Mouse (Mus musculus) olfactory bulb, adult 2 months (tissue): ENCODE data around the gene Zfp385a. TPM values are rescaled to one million over a fixed set of nuclear protein-coding genes. Genes with fewer than 3 reads are reported as not detected.

Experiments
- H3K27ac ChIP-seq: fragments of 200-500 bp; 2 replicates; pipeline ENCODE4 v1.5.1; 2012; ENCODE audit warnings: low read depth, low read length; ENCODE audit not compliant: insufficient read depth
- H3K4me1 ChIP-seq: fragments of 200-500 bp; 2 replicates; pipeline ENCODE4 v1.6.1; 2012; ENCODE audit warnings: low read length; ENCODE audit not compliant: control insufficient read depth, insufficient read depth
- H3K4me3 ChIP-seq: fragments of 200-500 bp; 2 replicates; pipeline ENCODE4 v1.5.1; 2012; ENCODE audit warnings: mild to moderate bottlenecking, low read depth, low read length, moderate library complexity; ENCODE audit not compliant: insufficient read depth
- CTCF ChIP-seq: fragments of 200-500 bp; IDR thresholded peaks from 2 replicates; pipeline ENCODE4 v1.5.1; 2012; ENCODE audit warnings: low read depth, mild to moderate bottlenecking, low read length, moderate library complexity; ENCODE audit not compliant: insufficient read depth
- POLR2A ChIP-seq: fragments of 200-500 bp; IDR thresholded peaks from 2 replicates; pipeline ENCODE4 v1.6.1; 2012; ENCODE audit warnings: mild to moderate bottlenecking, low read depth, low read length, moderate library complexity; ENCODE audit not compliant: insufficient read depth
- WGBS: fragments of 180-500 bp; shearing (Covaris S2); methylation state at CpG from one replicate; pipeline ENCODE4 v1.1.7; 2018; 5-methylcytosine and 5-hydroxymethylcytosine counted together
- polyA plus RNA-seq: library from polyadenylated mRNA; stranded (reverse); fragments of >200 nt; gene quantifications from 2 replicates; pipeline ENCODE4 v1.2.4, GENCODE M21; 2012; ENCODE audit warnings: low replicate concordance; ENCODE audit not compliant: missing spikeins, insufficient read depth, insufficient read length

Gene Zfp385a
- polyA plus RNA-seq, 1 experiment, result not detected

GRCm38 (mm10) chr15:103358278-103359121 lies 18.6 kb upstream of the Zfp385a start:
- Histone ChIP-seq H3K4me1 (peaks cover 7% of the 10 kb centered on the region), H3K27ac (no peak overlapping the region), H3K4me3 (no peak overlapping the region)
- TF ChIP-seq CTCF (no peak), POLR2A (no peak)
- 34% methylated on average over 4 of the region's 4 CpGs for WGBS

- no peak for TF ChIP-seq POLR2A
- no peak for TF ChIP-seq CTCF
- WGBS, result 72% methylated on average over 4 of the region's 4 CpGs
- Histone ChIP-seq H3K27ac (no peak overlapping the region), H3K4me1 (peaks cover 7% of the 10 kb centered on the region), H3K4me3 (no peak overlapping the region)
These were observed 17.9 kb upstream of the Zfp385a start for GRCm38 (mm10) chr15:103357817-103358216.

GRCm38 (mm10) chr15:103356130-103356529 lies 16.2 kb upstream of the Zfp385a start:
- no peak for TF ChIP-seq POLR2A
- TF ChIP-seq CTCF, result no peak
- 90% methylated on average over 4 of the region's 4 CpGs for WGBS
- no peak overlapping the region for H3K4me3 ChIP-seq
- H3K27ac ChIP-seq, result no peak overlapping the region
- H3K4me1 ChIP-seq, result peaks cover 7% of the 10 kb centered on the region

- no peak overlapping the region for H3K27ac ChIP-seq
- H3K4me3 ChIP-seq, result no peak overlapping the region
- peaks cover 7% of the 10 kb centered on the region for H3K4me1 ChIP-seq
- TF ChIP-seq CTCF, result no peak
- TF ChIP-seq POLR2A, result no peak
- 76% methylated on average over 4 of the region's 4 CpGs for WGBS
These were observed 15.5 kb upstream of the Zfp385a start for GRCm38 (mm10) chr15:103355420-103355819.

- TF ChIP-seq CTCF (no peak), POLR2A (no peak)
- Histone ChIP-seq H3K4me3 (no peak overlapping the region), H3K27ac (no peak overlapping the region), H3K4me1 (peaks cover 7% of the 10 kb centered on the region)
- WGBS, result 100% methylated on average over 2 of the region's 2 CpGs
These were observed 14.8 kb upstream of the Zfp385a start for GRCm38 (mm10) chr15:103354690-103355089.

- peaks cover 3% of the 10 kb centered on the region for H3K4me1 ChIP-seq
- WGBS, result 96% methylated on average over 11 of the region's 11 CpGs
- no peak for TF ChIP-seq CTCF
- H3K27ac ChIP-seq, result no peak overlapping the region
- no peak overlapping the region for H3K4me3 ChIP-seq
These were observed 13.8 kb upstream of the Zfp385a start for GRCm38 (mm10) chr15:103353511-103354256.

GRCm38 (mm10) chr15:103352856-103353255 lies 13.0 kb upstream of the Zfp385a start:
- TF ChIP-seq POLR2A, result no peak
- peak; percentile 55; the same call in 1 of the 2 replicates for TF ChIP-seq CTCF
- 21% methylated on average over 4 of the region's 4 CpGs for WGBS
- Histone ChIP-seq H3K4me3 (no peak overlapping the region), H3K27ac (no peak overlapping the region), H3K4me1 (no peaks in the 10 kb centered on the region)

- Histone ChIP-seq H3K27ac (no peak overlapping the region), H3K4me3 (no peak overlapping the region), H3K4me1 (no peaks in the 10 kb centered on the region)
- 4% methylated on average over 2 of the region's 2 CpGs for whole genome bisulfite sequencing
- TF ChIP-seq CTCF (no peak), POLR2A (no peak)
These were observed 7.4 kb upstream of the Zfp385a start for GRCm38 (mm10) chr15:103347275-103347684.

GRCm38 (mm10) chr15:103345789-103346188 lies 5.9 kb upstream of the Zfp385a start:
- Histone ChIP-seq H3K4me3 (no peak overlapping the region), H3K27ac (no peak overlapping the region), H3K4me1 (peaks cover 10% of the 10 kb centered on the region; the same call in 1 of the 2 replicates)
- TF ChIP-seq POLR2A (no peak), CTCF (no peak)
- 94% methylated on average over 6 of the region's 6 CpGs for WGBS
